Mouse (Mus musculus) myocyte (in vitro differentiated cells): Measurements from ENCODE around the gene Ppp1r35.

ENCODE experiments used
- CEBPB ChIP-seq: IDR thresholded peaks from 2 replicates; pipeline ENCODE4 v1.6.1; 2011; ENCODE audit warnings: mild to moderate bottlenecking, moderate library complexity; ENCODE audit not compliant: poor library complexity, insufficient read depth, severe bottlenecking
- E2F4 ChIP-seq: IDR thresholded peaks from one replicate; pipeline ENCODE4 v1.6.1; 2011; ENCODE audit warnings: mild to moderate bottlenecking, control low read depth, moderate library complexity; ENCODE audit not compliant: insufficient read depth
- MAX ChIP-seq: IDR thresholded peaks from one replicate; pipeline ENCODE4 v1.6.1; 2011; ENCODE audit warnings: low read depth, mild to moderate bottlenecking, control low read depth
- MYOD1 ChIP-seq, 3 experiments: IDR thresholded peaks; one replicate each; pipeline ENCODE4 v1.6.1; 2011; ENCODE audit warnings: control low read depth in 2 of 3, low read depth in 2 of 3, mild to moderate bottlenecking in 2 of 3, moderate library complexity in 1 of 3; ENCODE audit not compliant: insufficient read length in 2 of 3, control insufficient read depth in 1 of 3
- MYOG ChIP-seq, 3 experiments: IDR thresholded peaks; one replicate each; pipeline ENCODE4 v1.6.1; 2011; ENCODE audit warnings: control low read depth in 2 of 3, low read depth in 2 of 3, mild to moderate bottlenecking in 2 of 3; ENCODE audit not compliant: insufficient read length in 2 of 3, control insufficient read depth in 1 of 3, insufficient read depth in 1 of 3
- POLR2A ChIP-seq: IDR thresholded peaks from one replicate; pipeline ENCODE4 v1.6.1; 2011; ENCODE audit warnings: low read depth, mild to moderate bottlenecking, control low read depth, moderate library complexity; ENCODE audit not compliant: insufficient read length
- POLR2AphosphoS2 ChIP-seq: IDR thresholded peaks from one replicate; pipeline ENCODE4 v1.6.1; 2011; ENCODE audit warnings: low read depth, control low read depth; ENCODE audit not compliant: insufficient read length
- REST ChIP-seq: IDR thresholded peaks from one replicate; pipeline ENCODE4 v1.6.1; 2011; ENCODE audit warnings: mild to moderate bottlenecking, control low read depth, moderate library complexity; ENCODE audit not compliant: insufficient read depth, insufficient read length
- SRF ChIP-seq: IDR thresholded peaks from one replicate; pipeline ENCODE4 v1.6.1; 2011; ENCODE audit warnings: low read depth; ENCODE audit not compliant: control insufficient read depth, insufficient read length
- TCF12 ChIP-seq: IDR thresholded peaks from one replicate; pipeline ENCODE4 v1.6.1; 2011; ENCODE audit warnings: mild to moderate bottlenecking, control low read depth; ENCODE audit not compliant: poor library complexity, insufficient read depth, severe bottlenecking
- USF1 ChIP-seq: IDR thresholded peaks from one replicate; pipeline ENCODE4 v1.6.1; 2011; ENCODE audit warnings: low read depth, mild to moderate bottlenecking, control low read depth, moderate library complexity

GRCm38 (mm10) chr5:137768475-137768874 lies 10.2 kb upstream of the Ppp1r35 start:
- TF ChIP-seq CEBPB (no peak), POLR2A (no peak), MAX (no peak), USF1 (no peak), E2F4 (no peak), SRF (no peak), REST (no peak), MYOG (IDR thresholded peaks at IDR 0.05; ENCODE audit: control insufficient read depth in 1 of 3, insufficient read depth in 1 of 3, insufficient read length in 2 of 3, low read depth in 2 of 3) (no peak), MYOD1 (IDR thresholded peaks at IDR 0.05; ENCODE audit: control insufficient read depth in 1 of 3, insufficient read length in 2 of 3, low read depth in 2 of 3) (no peak), TCF12 (no peak), POLR2AphosphoS2 (no peak)
